Mouse (Mus musculus): ENCODE results near the gene Vezf1. TPM values are rescaled to one million over a fixed set of nuclear protein-coding genes. Genes with fewer than 3 reads are reported as not detected.

The Vezf1 gene
- total and polyA plus RNA-seq, 3 experiments, result 8.0 to 20.8 TPM; not detected in 1

DNA sequence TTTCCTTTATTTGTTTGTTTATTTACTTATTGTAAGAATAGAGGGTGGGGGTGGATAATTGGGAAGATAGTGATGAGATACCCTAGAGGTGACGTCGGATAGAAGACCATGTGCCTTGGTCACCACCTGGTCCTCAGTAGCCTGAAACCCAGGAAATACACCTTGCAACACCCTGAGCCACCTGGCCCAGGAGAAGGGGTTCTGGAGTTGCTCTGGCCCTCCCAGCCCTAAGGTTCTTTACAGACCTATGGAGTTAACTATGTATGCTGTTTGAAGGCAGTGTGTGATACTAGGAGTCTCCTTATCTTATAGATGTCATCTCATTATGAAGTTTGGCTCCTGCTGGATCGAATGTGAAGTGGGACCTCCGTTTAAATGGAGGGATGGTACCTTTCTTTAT is 32.1 kb downstream of the Vezf1 start:
- no peaks in the 10 kb centered on the region for H3K79me2 ChIP-seq (ENCODE audit: control insufficient read depth, insufficient read depth, low read length, poor library complexity)
- TF ChIP-seq POLR2AphosphoS5 (IDR thresholded peaks at IDR 0.05; ENCODE audit: borderline replicate concordance, low read depth, low read length) (no peak), BHLHE40 (IDR thresholded peaks at IDR 0.05; ENCODE audit: borderline replicate concordance, low read depth, low read length) (no peak), TAL1 (IDR thresholded peaks at IDR 0.05; ENCODE audit: low read length) (no peak)
- H3K4me3 ChIP-seq (ENCODE audit: control insufficient read depth in 1 of 2, insufficient read depth in 1 of 2, low read depth in 2 of 2, low read length in 2 of 2), result no peak overlapping the region
- no peaks in the 10 kb centered on the region for H3K9me3 ChIP-seq (replicated peaks; ENCODE audit: insufficient read depth, low read length)
- no peak for DNase-seq (ENCODE audit: low read depth, low spot score)
- H3K9ac ChIP-seq (ENCODE audit: control insufficient read depth, low read depth, low read length, poor library complexity, severe bottlenecking), result no peak overlapping the region
- H3K27me3 ChIP-seq (ENCODE audit: control insufficient read depth in 1 of 2, insufficient read depth in 2 of 2, low read length in 2 of 2), result peaks cover 20 to 22% of the 10 kb centered on the region in 2 experiments
- H3K27ac ChIP-seq (ENCODE audit: control insufficient read depth, low read depth, low read length), result no peak overlapping the region
- peaks cover 7 to 31% of the 10 kb centered on the region in 2 experiments for H3K4me1 ChIP-seq (ENCODE audit: control insufficient read depth in 1 of 2, insufficient read depth in 2 of 2, low read length in 2 of 2)
- peaks cover 0 to 17% of the 10 kb centered on the region in 2 experiments; a peak in 2 of 4 replicates for H3K36me3 ChIP-seq (ENCODE audit: control insufficient read depth in 1 of 2, insufficient read depth in 2 of 2, low read length in 2 of 2)

DNA sequence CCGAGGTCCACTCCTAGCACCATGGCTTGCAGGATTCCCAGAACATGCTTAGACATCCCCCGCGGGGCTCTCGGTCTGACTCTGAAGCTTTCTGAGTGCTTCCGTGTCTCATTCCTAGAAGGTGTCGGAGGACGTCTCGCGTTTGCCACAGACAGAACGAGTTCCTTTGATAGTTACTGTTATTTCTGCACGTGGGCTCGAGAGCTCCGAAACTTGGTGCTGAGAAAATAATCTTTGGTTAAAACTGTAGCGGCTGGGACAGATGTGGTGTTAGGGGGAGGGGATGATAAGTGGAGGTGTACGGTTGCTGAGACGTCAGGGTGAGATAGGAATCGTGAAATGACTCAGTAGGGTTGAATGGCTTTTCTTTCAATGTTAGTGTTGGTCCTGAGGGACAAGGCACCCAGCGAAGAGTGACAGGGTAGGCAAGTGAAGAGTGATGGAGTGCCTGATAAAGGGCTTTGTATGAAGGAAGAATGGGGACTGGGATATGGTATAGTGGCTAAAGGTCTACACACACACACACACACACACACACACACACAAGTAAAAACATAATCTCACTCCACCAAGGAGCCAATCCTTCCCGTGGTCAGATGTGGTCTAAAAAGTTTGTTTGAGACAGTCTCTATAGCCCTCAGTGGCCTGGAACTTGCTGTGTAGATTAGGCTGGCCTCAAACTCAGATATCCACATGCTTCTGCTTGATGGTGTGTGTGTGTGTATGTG is 35.3 kb downstream of the Vezf1 start:
- no peaks in the 10 kb centered on the region for H3K9me3 ChIP-seq (replicated peaks; ENCODE audit: insufficient read depth, low read length)
- peak; percentile 26 for DNase-seq (ENCODE audit: low read depth, low spot score)
- H3K36me3 ChIP-seq (ENCODE audit: control insufficient read depth in 1 of 2, insufficient read depth in 2 of 2, low read length in 2 of 2), result peaks cover 0 to 24% of the 10 kb centered on the region in 2 experiments; a peak in 2 of 4 replicates
- H3K27ac ChIP-seq (ENCODE audit: control insufficient read depth, low read depth, low read length), result no peak overlapping the region
- peaks cover 4 to 36% of the 10 kb centered on the region in 2 experiments for H3K4me1 ChIP-seq (ENCODE audit: control insufficient read depth in 1 of 2, insufficient read depth in 2 of 2, low read length in 2 of 2)
- H3K4me3 ChIP-seq (ENCODE audit: control insufficient read depth in 1 of 2, insufficient read depth in 1 of 2, low read depth in 2 of 2, low read length in 2 of 2), result no peak overlapping the region
- H3K27me3 ChIP-seq (ENCODE audit: control insufficient read depth in 1 of 2, insufficient read depth in 2 of 2, low read length in 2 of 2), result peaks cover 11 to 13% of the 10 kb centered on the region in 2 experiments
- H3K9ac ChIP-seq (ENCODE audit: control insufficient read depth, low read depth, low read length, poor library complexity, severe bottlenecking), result no peak overlapping the region
- no peaks in the 10 kb centered on the region for H3K79me2 ChIP-seq (ENCODE audit: control insufficient read depth, insufficient read depth, low read length, poor library complexity)
- TF ChIP-seq E2F4 (IDR thresholded peaks at IDR 0.05; ENCODE audit: borderline replicate concordance, low read depth, low read length) (no peak), USF1 (IDR thresholded peaks at IDR 0.05; ENCODE audit: low read depth, low read length) (no peak), BHLHE40 (IDR thresholded peaks at IDR 0.05; ENCODE audit: borderline replicate concordance, low read depth, low read length) (no peak), EP300 (IDR thresholded peaks at IDR 0.05; ENCODE audit: low read depth in 1 of 2, low read length in 2 of 2) (no peak), SIN3A (IDR thresholded peaks at IDR 0.05; ENCODE audit: low read length) (no peak), USF2 (IDR thresholded peaks at IDR 0.05; ENCODE audit: borderline replicate concordance in 1 of 2, insufficient read depth in 1 of 2, low read depth in 1 of 2, low read length in 2 of 2) (no peak), MEF2A (IDR thresholded peaks at IDR 0.05; ENCODE audit: extremely low read depth, insufficient replicate concordance, low read depth, low read length, poor library complexity, severe bottlenecking) (no peak), CHD2 (IDR thresholded peaks at IDR 0.05; ENCODE audit: low read length) (no peak), MAX (IDR thresholded peaks at IDR 0.05; ENCODE audit: low read length) (no peak)
